Mouse (Mus musculus) cerebellum, postnatal 10 days (tissue): ENCODE measurements around the gene Cnr2.

ENCODE experiments used
- DNase-seq, 2 experiments: peaks; one replicate each; pipeline ENCODE4 v3.0.0; 2021; ENCODE audit warnings: mixed read lengths in 2 of 2

Cnr2 gene

GRCm38 (mm10) chr4:135909326-135910066 lies 14.3 kb downstream of the Cnr2 start:
- no peak for DNase-seq

- no peak for DNase-seq
These were observed 16.3 kb downstream of the Cnr2 start for GRCm38 (mm10) chr4:135911531-135911930.

GRCm38 (mm10) chr4:135912164-135912563 lies 17.0 kb downstream of the Cnr2 start:
- DNase-seq = peak; percentile 49 to 63

- DNase-seq = peak; percentile 81 to 90
These were observed 17.6 kb downstream of the Cnr2 start for GRCm38 (mm10) chr4:135912835-135913234.

GRCm38 (mm10) chr4:135913433-135913832 lies 18.2 kb downstream of the Cnr2 start:
- no peak for DNase-seq

- no peak for DNase-seq
These were observed 23.6 kb downstream of the Cnr2 start for GRCm38 (mm10) chr4:135918635-135919279.

GRCm38 (mm10) chr4:135919280-135919639 lies 24.1 kb downstream of the Cnr2 start:
- DNase-seq = no peak

GRCm38 (mm10) chr4:135920304-135921241 lies 25.4 kb downstream of the Cnr2 start, which contains the start of gene Fuca1:
TSS of gene Fuca1 (plus strand) at chr4:135920735.
- DNase-seq = peak; percentile 98 to 99

GRCm38 (mm10) chr4:135921257-135922120 lies 26.3 kb downstream of the Cnr2 start:
- DNase-seq = peak; percentile 50 to 54

- DNase-seq = no peak
These were observed 27.0 kb downstream of the Cnr2 start for GRCm38 (mm10) chr4:135922190-135922589.

- no peak for DNase-seq
These were observed 29.2 kb downstream of the Cnr2 start for GRCm38 (mm10) chr4:135924418-135924817.

- peak; percentile 36 to 38 for DNase-seq
These were observed 30.1 kb downstream of the Cnr2 start for GRCm38 (mm10) chr4:135925341-135925740.

- no peak for DNase-seq
These were observed 31.1 kb downstream of the Cnr2 start for GRCm38 (mm10) chr4:135926195-135926808.

GRCm38 (mm10) chr4:135926861-135927260 lies 31.7 kb downstream of the Cnr2 start:
- DNase-seq = no peak

GRCm38 (mm10) chr4:135928376-135928775 lies 33.2 kb downstream of the Cnr2 start:
- no peak for DNase-seq

- no peak for DNase-seq
These were observed 34.2 kb downstream of the Cnr2 start for GRCm38 (mm10) chr4:135929405-135929804.

GRCm38 (mm10) chr4:135929828-135930227 lies 34.6 kb downstream of the Cnr2 start:
- no peak for DNase-seq

GRCm38 (mm10) chr4:135930239-135930638 lies 35.0 kb downstream of the Cnr2 start:
- no peak for DNase-seq

GRCm38 (mm10) chr4:135931832-135932231 lies 36.6 kb downstream of the Cnr2 start:
- DNase-seq = peak; percentile 45 to 47

GRCm38 (mm10) chr4:135934708-135935500 lies 39.7 kb downstream of the Cnr2 start:
- DNase-seq = no peak

- DNase-seq = no peak
These were observed 40.3 kb downstream of the Cnr2 start for GRCm38 (mm10) chr4:135935502-135935901.
